Mouse (Mus musculus): Measurements from ENCODE around the gene Epm2aip1. TPM values are rescaled to one million over a fixed set of nuclear protein-coding genes. Genes with fewer than 3 reads are reported as not detected.

The Epm2aip1 gene
- total RNA-seq, 2 experiments from 2014 or later, result 17.1 to 25.1 TPM

GRCm38 (mm10) chr9:111285676-111286075 is 13.9 kb downstream of the Epm2aip1 start:
- intact Hi-C loops (cut with DNase I), result loop anchor here (5.0 kb wide), 1 partner anchor 288 kb away; no protein-coding TSS in a partner anchor
- DNase-seq, result no peak

GRCm38 (mm10) chr9:111286468-111286867 is 14.7 kb downstream of the Epm2aip1 start:
- no peak for DNase-seq
- intact Hi-C loops (cut with DNase I), result loop anchor here (5.0 kb wide), 1 partner anchor 289 kb away; no protein-coding TSS in a partner anchor

- no peak for DNase-seq
These were observed 16.2 kb downstream of the Epm2aip1 start for GRCm38 (mm10) chr9:111287956-111288355.

GRCm38 (mm10) chr9:111289294-111289831 is 17.6 kb downstream of the Epm2aip1 start:
- intact Hi-C loops (cut with DNase I), result loop anchor here (5.0 kb wide), 1 partner anchor 292 kb away; no protein-coding TSS in a partner anchor
- no peak for DNase-seq

More at GRCm38 (mm10) chr9:111287956-111288355, 16.2 kb downstream of the Epm2aip1 start:
- intact Hi-C loops (cut with DNase I), result loop anchor here (5.0 kb wide), 1 partner anchor 291 kb away; no protein-coding TSS in a partner anchor

- intact Hi-C loops (cut with DNase I), result loop anchor here (5.0 kb wide), 2 partner anchors 187 to 293 kb away; no protein-coding TSS in a partner anchor
- DNase-seq, result peak; percentile 93 to 96
These were observed 18.2 kb downstream of the Epm2aip1 start for GRCm38 (mm10) chr9:111289832-111290339.

GRCm38 (mm10) chr9:111290539-111291100 is 18.9 kb downstream of the Epm2aip1 start:
- intact Hi-C loops (cut with DNase I), result loop anchor here (5.0 kb wide), 1 partner anchor 187 kb away; no protein-coding TSS in a partner anchor

GRCm38 (mm10) chr9:111293234-111293633 is 21.5 kb downstream of the Epm2aip1 start:
- intact Hi-C loops (cut with DNase I), result loop anchor here (5.0 kb wide), 1 partner anchor 184 kb away; no protein-coding TSS in a partner anchor
- DNase-seq, result no peak

More at GRCm38 (mm10) chr9:111290539-111291100, 18.9 kb downstream of the Epm2aip1 start:
- DNase-seq, result no peak

- no peak for DNase-seq
- intact Hi-C loops (cut with DNase I), result loop anchor here (5.0 kb wide), 1 partner anchor 182 kb away; no protein-coding TSS in a partner anchor
These were observed 23.2 kb downstream of the Epm2aip1 start for GRCm38 (mm10) chr9:111294911-111295310.

GRCm38 (mm10) chr9:111295323-111295722 is 23.6 kb downstream of the Epm2aip1 start:
- intact Hi-C loops (cut with DNase I), result no loop called here
- DNase-seq, result no peak

- intact Hi-C loops (cut with DNase I), result no loop called here
- no peak for DNase-seq
These were observed 24.7 kb downstream of the Epm2aip1 start for GRCm38 (mm10) chr9:111296433-111296832.

GRCm38 (mm10) chr9:111298606-111299005 is 26.9 kb downstream of the Epm2aip1 start:
- no peak for DNase-seq
- intact Hi-C loops (cut with DNase I), result no loop called here

- DNase-seq, result no peak
These were observed 30.6 kb downstream of the Epm2aip1 start for GRCm38 (mm10) chr9:111302196-111302831.

GRCm38 (mm10) chr9:111304036-111304435 is 32.3 kb downstream of the Epm2aip1 start:
- intact Hi-C loops (cut with DNase I), result no loop called here

More at GRCm38 (mm10) chr9:111302196-111302831, 30.6 kb downstream of the Epm2aip1 start:
- intact Hi-C loops (cut with DNase I), result no loop called here

GRCm38 (mm10) chr9:111306142-111306541 is 34.4 kb downstream of the Epm2aip1 start:
- intact Hi-C loops (cut with DNase I), result no loop called here
- no peak for DNase-seq

More at GRCm38 (mm10) chr9:111304036-111304435, 32.3 kb downstream of the Epm2aip1 start:
- no peak for DNase-seq

GRCm38 (mm10) chr9:111311031-111311842 is 39.5 kb downstream of the Epm2aip1 start, which contains the start of gene Trank1:
Trank1 (plus strand) TSS chr9:111311739.
- peak in 1 of 2 experiments; percentile 4 for DNase-seq
- intact Hi-C loops (cut with DNase I), result no loop called here

GRCm38 (mm10) chr9:111311843-111312441 is 40.2 kb downstream of the Epm2aip1 start:
- no peak for DNase-seq
- intact Hi-C loops (cut with DNase I), result no loop called here

- intact Hi-C loops (cut with DNase I), result no loop called here
- no peak for DNase-seq
These were observed 40.9 kb downstream of the Epm2aip1 start for GRCm38 (mm10) chr9:111312442-111313141.

GRCm38 (mm10) chr9:111313299-111313698 is 41.6 kb downstream of the Epm2aip1 start:
- DNase-seq, result no peak
- intact Hi-C loops (cut with DNase I), result no loop called here

GRCm38 (mm10) chr9:111313793-111314192 is 42.1 kb downstream of the Epm2aip1 start:
- DNase-seq, result no peak
- intact Hi-C loops (cut with DNase I), result no loop called here

All from heart, postnatal 36 days (tissue).